Mouse (Mus musculus): Measurements from ENCODE around the gene Spin2-ps6.
"Not testable (repeated sequence)": the region's sequence is repeated elsewhere in the genome, so short reads cannot be mapped to it uniquely, and the experiment has no call there.

Spin2-ps6 gene

GRCm38 (mm10) chrX:33234569-33234968 is at the start of gene Spin2-ps6:
TSS of gene Spin2-ps6 (plus strand) at chrX:33234869.
- not testable (repeated sequence) for DNase-seq (ENCODE audit: low spot score in 2 of 2)

Data from frontal cortex, postnatal 10 days (tissue).